Mouse (Mus musculus): ENCODE data around the gene Ppp2r3d.

Gene Ppp2r3d

DNA sequence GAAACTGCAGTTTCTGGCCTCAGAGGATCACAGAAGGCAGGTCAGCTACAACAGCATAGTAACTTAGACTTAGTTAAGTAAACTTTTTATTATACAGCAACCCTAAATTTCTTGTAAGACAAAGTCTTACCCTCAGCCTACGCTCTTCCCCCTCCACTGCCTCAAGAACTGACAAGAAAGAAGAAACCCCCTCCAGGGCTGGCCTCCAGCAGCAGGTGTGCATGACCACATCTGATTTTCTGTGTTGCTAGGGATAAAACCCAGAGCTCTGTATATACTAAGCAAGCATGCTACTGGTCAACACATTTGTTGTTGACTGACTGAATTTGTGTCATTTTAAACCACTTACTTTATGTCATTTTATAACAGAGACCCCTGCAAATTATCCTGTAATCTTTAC, 65.1 kb downstream of the Ppp2r3d start:
- DNase-seq (ENCODE audit: low read depth) = no peak

DNA sequence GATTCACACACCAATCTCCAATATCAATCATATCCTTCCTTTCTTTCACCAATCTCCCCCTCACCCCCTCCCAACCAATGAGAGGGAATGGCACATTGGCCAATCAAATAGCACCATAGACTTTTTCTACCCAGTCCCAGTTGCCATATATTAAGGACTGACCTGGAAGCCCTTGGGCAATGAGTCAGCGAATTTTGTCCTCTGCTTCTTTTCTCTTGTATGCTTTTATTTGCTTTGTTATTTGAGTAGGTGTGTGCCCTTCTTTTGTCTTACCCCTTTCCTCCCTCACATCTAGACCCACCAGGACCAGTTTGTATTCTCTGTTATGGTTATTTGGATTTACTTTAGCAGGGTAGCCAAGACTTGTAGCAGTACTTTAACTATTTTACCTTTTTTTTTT, 68.1 kb downstream of the Ppp2r3d start:
- no peak for DNase-seq (ENCODE audit: low read depth)
